8 mouse cellular contexts compared by ENCODE assay signal in the genomic region with DNA sequence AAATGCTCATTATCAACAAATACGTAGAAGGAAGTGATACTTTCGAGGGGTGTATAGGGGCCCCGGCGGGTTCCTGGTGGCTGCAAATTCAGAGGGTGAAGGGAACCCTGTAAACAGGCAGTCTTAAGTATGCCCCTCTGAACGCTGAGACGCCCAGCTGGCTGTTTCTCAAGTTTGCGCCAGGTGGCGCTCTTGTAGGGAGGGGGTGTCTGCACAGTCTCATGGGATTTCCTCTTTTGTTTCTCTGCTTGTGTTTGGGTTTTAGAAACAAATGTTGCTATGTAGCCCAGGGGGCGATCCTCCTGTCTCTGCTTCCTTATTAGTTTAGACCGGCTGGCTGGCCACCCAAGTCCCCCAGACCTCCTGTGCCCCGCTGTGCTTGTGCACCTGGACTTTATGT. TPM values are rescaled to one million over a fixed set of nuclear protein-coding genes. Genes with fewer than 3 reads are reported as not detected.
A peak's percentile ranks its signal among the peaks of the same experiment; 100 is the strongest.
DNase-seq lines count a peak whose midpoint lies in the region; ATAC-seq and TF ChIP-seq lines count a peak whose summit lies in the region.

No protein-coding gene starts in this region.

- no peak overlapping the region for H3K27ac ChIP-seq in midbrain, embryonic 10.5 days (replicated peaks)
- no peak overlapping the region for H3K27ac ChIP-seq in midbrain, embryonic 13.5 days
- H3K27ac ChIP-seq in forebrain, embryonic 13.5 days, result no peak overlapping the region
- no peak overlapping the region for H3K27ac ChIP-seq in hindbrain, postnatal 0 days
- no peak overlapping the region for H3K27ac ChIP-seq in liver, adult 2 months (replicated peaks; ENCODE audit: insufficient read depth, low read depth, low read length)
- H3K27ac ChIP-seq in olfactory bulb, adult 2 months (ENCODE audit: insufficient read depth, low read depth, low read length), result no peak overlapping the region

- DNase-seq in midbrain, embryonic 10.5 days (ENCODE audit: low spot score), result peak; percentile 48
- DNase-seq in adipocyte (ENCODE audit: low spot score), result peak; percentile 28
- DNase-seq in hindbrain, postnatal 0 days (ENCODE audit: low spot score), result peak; percentile 56
- no peak for DNase-seq in liver, adult 2 months (ENCODE audit: extremely low read depth, low read depth, low spot score)
- peak; percentile 79 for DNase-seq in thymus, postnatal 14 days

- peaks cover 9% of the 10 kb centered on the region; the same call in 1 of the 2 replicates for H3K4me1 ChIP-seq in midbrain, embryonic 10.5 days
- no peaks in the 10 kb centered on the region for H3K4me1 ChIP-seq in midbrain, embryonic 13.5 days (replicated peaks)
- H3K4me1 ChIP-seq in forebrain, embryonic 13.5 days, result no peaks in the 10 kb centered on the region
- no peaks in the 10 kb centered on the region for H3K4me1 ChIP-seq in hindbrain, postnatal 0 days (ENCODE audit: insufficient read depth, low read length)
- no peaks in the 10 kb centered on the region for H3K4me1 ChIP-seq in liver, adult 2 months (ENCODE audit: control insufficient read depth, insufficient read depth, low read length)
- H3K4me1 ChIP-seq in olfactory bulb, adult 2 months (ENCODE audit: control insufficient read depth, insufficient read depth, low read length), result 0 out of 2 replicates have a peak, but pooled peaks cover 2% of the 10 kb centered on the region

- no peaks in the 10 kb centered on the region for H3K27me3 ChIP-seq in midbrain, embryonic 10.5 days (ENCODE audit: low read depth, poor library complexity, severe bottlenecking)
- H3K27me3 ChIP-seq in midbrain, embryonic 13.5 days, result no peaks in the 10 kb centered on the region
- no peaks in the 10 kb centered on the region for H3K27me3 ChIP-seq in forebrain, embryonic 13.5 days
- no peaks in the 10 kb centered on the region for H3K27me3 ChIP-seq in hindbrain, postnatal 0 days (ENCODE audit: insufficient read depth, low read length)
- H3K27me3 ChIP-seq in liver, adult 2 months (ENCODE audit: control insufficient read depth, insufficient read depth, low read length), result no peaks in the 10 kb centered on the region

- TF ChIP-seq CTCF in hindbrain, postnatal 0 days (IDR thresholded peaks at IDR 0.05; ENCODE audit: low read depth), result peak; percentile 64
- peak; percentile 78 for TF ChIP-seq CTCF in liver, adult 2 months (IDR thresholded peaks at IDR 0.05; ENCODE audit: low read depth, low read length)
- TF ChIP-seq CTCF in olfactory bulb, adult 2 months (IDR thresholded peaks at IDR 0.05; ENCODE audit: insufficient read depth, low read depth, low read length), result peak; percentile 31; the same call in 1 of the 2 replicates

- no peak overlapping the region for H3K4me2 ChIP-seq in midbrain, embryonic 13.5 days (replicated peaks)
- H3K4me2 ChIP-seq in forebrain, embryonic 13.5 days, result no peak overlapping the region
- no peak overlapping the region for H3K4me2 ChIP-seq in hindbrain, postnatal 0 days (ENCODE audit: low read depth, low read length)

- no peaks in the 10 kb centered on the region for H3K79me2 ChIP-seq in liver, adult 2 months (ENCODE audit: control insufficient read depth, insufficient read depth, low read length)

- peaks cover 6% of the 10 kb centered on the region for H3K36me3 ChIP-seq in midbrain, embryonic 10.5 days
- peaks cover 17% of the 10 kb centered on the region for H3K36me3 ChIP-seq in midbrain, embryonic 13.5 days
- H3K36me3 ChIP-seq in forebrain, embryonic 13.5 days (ENCODE audit: poor library complexity, severe bottlenecking), result peaks cover 7% of the 10 kb centered on the region
- 0 out of 2 replicates have a peak, but pooled peaks cover 2% of the 10 kb centered on the region for H3K36me3 ChIP-seq in hindbrain, postnatal 0 days (ENCODE audit: insufficient read depth, low read length)
- no peaks in the 10 kb centered on the region for H3K36me3 ChIP-seq in liver, adult 2 months (ENCODE audit: control insufficient read depth, insufficient read depth, low read length)

- WGBS in midbrain, embryonic 10.5 days, result 23% methylated on average over 11 of the region's 11 CpGs
- WGBS in midbrain, embryonic 13.5 days, result 28% methylated on average over 11 of the region's 11 CpGs
- WGBS in forebrain, embryonic 13.5 days, result 21% methylated on average over 11 of the region's 11 CpGs
- WGBS in hindbrain, postnatal 0 days, result 31% methylated on average over 11 of the region's 11 CpGs
- WGBS in liver, adult 2 months, result 26% methylated on average over 11 of the region's 11 CpGs
- WGBS in olfactory bulb, adult 2 months, result 29% methylated on average over 11 of the region's 11 CpGs

- no peak overlapping the region for H3K9ac ChIP-seq in midbrain, embryonic 13.5 days (replicated peaks)
- H3K9ac ChIP-seq in forebrain, embryonic 13.5 days, result no peak overlapping the region
- no peak overlapping the region for H3K9ac ChIP-seq in hindbrain, postnatal 0 days (replicated peaks; ENCODE audit: low read length)
- H3K9ac ChIP-seq in liver, adult 2 months (ENCODE audit: low read depth, low read length), result no peak overlapping the region

- H3K4me3 ChIP-seq in midbrain, embryonic 10.5 days, result no peak overlapping the region
- no peak overlapping the region for H3K4me3 ChIP-seq in midbrain, embryonic 13.5 days (replicated peaks)
- no peak overlapping the region for H3K4me3 ChIP-seq in forebrain, embryonic 13.5 days
- no peak overlapping the region for H3K4me3 ChIP-seq in hindbrain, postnatal 0 days (ENCODE audit: low read length)
- no peak overlapping the region for H3K4me3 ChIP-seq in liver, adult 2 months (ENCODE audit: insufficient read depth, low read depth, low read length)
- no peak overlapping the region for H3K4me3 ChIP-seq in olfactory bulb, adult 2 months (ENCODE audit: insufficient read depth, low read depth, low read length)

- no peak for ATAC-seq in midbrain, embryonic 13.5 days
- ATAC-seq in forebrain, embryonic 13.5 days, result peak; percentile 20
- ATAC-seq in hindbrain, postnatal 0 days, result no peak

- H3K9me3 ChIP-seq in midbrain, embryonic 10.5 days (replicated peaks), result peaks cover under 1% of the 10 kb centered on the region; the same call in 1 of the 2 replicates
- no peaks in the 10 kb centered on the region; the same call in 1 of the 2 replicates for H3K9me3 ChIP-seq in midbrain, embryonic 13.5 days
- no peaks in the 10 kb centered on the region for H3K9me3 ChIP-seq in forebrain, embryonic 13.5 days (replicated peaks)
- peaks cover under 1% of the 10 kb centered on the region; the same call in 1 of the 2 replicates for H3K9me3 ChIP-seq in hindbrain, postnatal 0 days (ENCODE audit: low read length)

- TF ChIP-seq POLR2A in liver, adult 2 months (IDR thresholded peaks at IDR 0.05; ENCODE audit: extremely low read depth, insufficient read depth, low read length), result no peak
- no peak for TF ChIP-seq POLR2A in olfactory bulb, adult 2 months (IDR thresholded peaks at IDR 0.05; ENCODE audit: insufficient read depth, low read depth, low read length)

RNA-seq across cellular contexts. Expression of a gene that starts 29.3 kb away (rescaled TPM):
- polyA plus RNA-seq in midbrain, embryonic 10.5 days (2016; fragmentation: Nextera tagmentation; extraction: Ambion mirVana), result 29.3 and 30.3 TPM in 2 replicates
- polyA plus RNA-seq in midbrain, embryonic 13.5 days (2015; fragmentation: Nextera tagmentation; extraction: Ambion mirVana), result 43.1 and 46.3 TPM in 2 replicates
- 39.1 and 41.1 TPM in 2 replicates for polyA plus RNA-seq in forebrain, embryonic 13.5 days (2015; fragmentation: Nextera tagmentation; extraction: Ambion mirVana)
- 46.7 and 50.9 TPM in 2 replicates for total RNA-seq in hindbrain, postnatal 0 days (2014; rRNA removed)
- polyA plus RNA-seq in hindbrain, postnatal 0 days (2015; fragmentation: Nextera tagmentation; extraction: Ambion mirVana), result 44.4 and 45.1 TPM in 2 replicates
- total RNA-seq in liver, adult 2 months (2014; rRNA removed), result 14.5 and 16.6 TPM in 2 replicates
- polyA plus RNA-seq in liver, adult 2 months (2012; rRNA removed), result 14.4 and 18.8 TPM in 2 replicates
- polyA plus RNA-seq in olfactory bulb, adult 2 months (2012; ENCODE audit: insufficient read depth, insufficient read length, low replicate concordance, missing spikeins), result not detected in 2 replicates

RNA-seq across cellular contexts. Expression of a gene that starts 31.6 kb away (rescaled TPM):
- polyA plus RNA-seq in midbrain, embryonic 10.5 days (2016; fragmentation: Nextera tagmentation; extraction: Ambion mirVana), result 44.1 and 45.6 TPM in 2 replicates
- polyA plus RNA-seq in midbrain, embryonic 13.5 days (2015; fragmentation: Nextera tagmentation; extraction: Ambion mirVana), result 34.4 and 36.5 TPM in 2 replicates
- polyA plus RNA-seq in forebrain, embryonic 13.5 days (2015; fragmentation: Nextera tagmentation; extraction: Ambion mirVana), result 41.3 and 44.1 TPM in 2 replicates
- total RNA-seq in hindbrain, postnatal 0 days (2014; rRNA removed), result 31.6 and 33.6 TPM in 2 replicates
- 34.1 and 34.3 TPM in 2 replicates for polyA plus RNA-seq in hindbrain, postnatal 0 days (2015; fragmentation: Nextera tagmentation; extraction: Ambion mirVana)
- total RNA-seq in liver, adult 2 months (2014; rRNA removed), result 1.9 and 2.1 TPM in 2 replicates
- 1.4 and 2.0 TPM in 2 replicates for polyA plus RNA-seq in liver, adult 2 months (2012; rRNA removed)
- polyA plus RNA-seq in olfactory bulb, adult 2 months (2012; ENCODE audit: insufficient read depth, insufficient read length, low replicate concordance, missing spikeins), result not detected in 2 replicates

RNA-seq across cellular contexts. Expression of a gene that starts 48.8 kb away (rescaled TPM):
- polyA plus RNA-seq in midbrain, embryonic 10.5 days (2016; fragmentation: Nextera tagmentation; extraction: Ambion mirVana), result 0.20 and 0.56 TPM in 2 replicates
- 1.8 and 2.0 TPM in 2 replicates for polyA plus RNA-seq in midbrain, embryonic 13.5 days (2015; fragmentation: Nextera tagmentation; extraction: Ambion mirVana)
- 0.75 and 0.87 TPM in 2 replicates for polyA plus RNA-seq in forebrain, embryonic 13.5 days (2015; fragmentation: Nextera tagmentation; extraction: Ambion mirVana)
- 32.5 and 33.3 TPM in 2 replicates for total RNA-seq in hindbrain, postnatal 0 days (2014; rRNA removed)
- polyA plus RNA-seq in hindbrain, postnatal 0 days (2015; fragmentation: Nextera tagmentation; extraction: Ambion mirVana), result 8.3 and 9.2 TPM in 2 replicates
- not detected in 2 replicates for total RNA-seq in liver, adult 2 months (2014; rRNA removed)
- not detected in 2 replicates for polyA plus RNA-seq in liver, adult 2 months (2012; rRNA removed)
- not detected in 2 replicates for polyA plus RNA-seq in olfactory bulb, adult 2 months (2012; ENCODE audit: insufficient read depth, insufficient read length, low replicate concordance, missing spikeins)

Comparison
In these comparisons a context has a peak if more than half of its experiments do, and no peak if none do; other contexts are left out.
1. RNA of a gene that starts 31.6 kb away (polyA plus RNA-seq): 41.3 to 44.1 TPM in forebrain, embryonic 13.5 days, 44.1 to 45.6 TPM in midbrain, embryonic 10.5 days, 34.4 to 36.5 TPM in midbrain, embryonic 13.5 days and 34.1 to 34.3 TPM in hindbrain, postnatal 0 days; 1.4 to 2.0 TPM in liver, adult 2 months and not detected in olfactory bulb, adult 2 months; every median in the first group is over 10 times any median in the second.
2. Peak in every context shown above with its lines, with median percentiles within 50 percentile points of each other: CTCF ChIP-seq.